Mouse (Mus musculus) spleen, postnatal 14 days (tissue): ENCODE results near the gene B3gnt6.

Source experiments
- DNase-seq, 2 experiments: peaks; one replicate each; pipeline ENCODE4 v3.0.0; 2021 to 2022; ENCODE audit warnings: low spot score in 2 of 2

Gene B3gnt6

DNA sequence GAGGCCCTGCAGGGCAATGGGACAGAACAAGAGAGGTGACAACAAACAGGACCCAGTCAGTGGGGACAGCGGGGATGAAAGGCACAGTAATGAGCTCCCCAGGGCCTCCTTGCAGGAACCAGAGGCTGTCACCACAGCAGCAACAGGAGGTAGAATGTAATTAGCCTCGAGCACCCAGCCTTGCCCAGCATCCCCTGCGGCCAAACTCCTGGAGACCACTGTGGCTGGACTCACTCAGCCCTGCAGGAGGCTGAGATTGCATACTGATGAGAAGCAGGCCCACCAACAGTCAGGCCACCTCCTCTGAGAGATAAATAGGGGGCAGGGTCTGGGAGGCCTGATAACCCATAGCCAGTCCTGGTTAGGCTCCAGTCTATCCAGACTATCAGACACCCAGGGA, 49.5 kb downstream of the B3gnt6 start:
- DNase-seq = no peak

GRCm38 (mm10) chr7:98148721-98149407, 50.4 kb downstream of the B3gnt6 start:
- DNase-seq = no peak

DNA sequence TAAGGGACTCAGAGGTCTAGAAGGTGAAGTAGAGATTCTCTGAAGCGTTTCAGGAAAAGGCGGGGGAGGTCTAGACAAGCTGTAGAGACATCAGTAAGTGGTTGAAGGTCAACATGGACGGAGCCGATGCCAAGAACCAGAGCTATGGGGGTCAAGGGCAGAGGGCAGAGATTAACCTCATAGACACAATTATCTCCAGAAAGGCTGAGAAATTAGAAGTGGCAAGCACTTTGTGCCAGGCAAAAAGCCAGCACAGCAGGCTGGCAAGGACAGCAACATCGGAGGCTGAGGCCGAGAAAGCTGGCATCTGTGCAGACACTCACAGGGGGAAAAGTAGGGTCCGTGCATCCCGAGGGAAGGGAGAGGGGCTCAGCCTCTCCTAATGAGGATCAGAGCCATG, 51.5 kb downstream of the B3gnt6 start:
- no peak for DNase-seq

DNA sequence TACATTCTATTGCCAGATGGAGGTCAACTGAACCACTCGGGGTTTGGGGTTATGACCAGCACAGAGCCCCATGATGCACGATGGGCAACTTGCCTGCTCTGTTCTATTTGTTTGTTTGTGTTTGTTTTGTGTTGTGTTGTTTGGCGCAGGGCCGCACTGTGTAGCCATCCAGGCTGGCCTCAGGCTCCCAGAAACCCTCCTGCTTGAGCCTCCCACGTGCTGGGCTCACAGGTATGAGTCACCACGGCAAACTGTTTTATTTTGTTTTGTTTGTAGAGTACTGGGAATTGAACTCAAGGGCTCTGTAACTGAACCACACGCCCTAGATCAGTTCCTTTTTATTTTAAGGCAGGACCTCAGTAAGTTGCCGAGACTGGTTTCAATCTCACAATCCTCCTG, 52.8 kb downstream of the B3gnt6 start:
- DNase-seq = no peak

GRCm38 (mm10) chr7:98145842-98146446, 53.3 kb downstream of the B3gnt6 start:
- no peak for DNase-seq

- DNase-seq = no peak
These were observed 53.9 kb downstream of the B3gnt6 start, which contains the start of gene Omp for GRCm38 (mm10) chr7:98145402-98145801. Omp (minus strand) TSS chr7:98145502.

- DNase-seq = no peak
These were observed 56.6 kb downstream of the B3gnt6 start for GRCm38 (mm10) chr7:98142648-98143047.
